Mouse (Mus musculus) lung, adult 2 months (tissue): ENCODE data around the gene Klhl29. TPM values are rescaled to one million over a fixed set of nuclear protein-coding genes. Genes with fewer than 3 reads are reported as not detected.
A peak's percentile ranks its signal among the peaks of the same experiment; 100 is the strongest.

Experiments used
- DNase-seq: peaks from one replicate; pipeline ENCODE4 v3.0.0; 2022
- H3K4me1 ChIP-seq: fragments of 200-500 bp; 2 replicates; pipeline ENCODE4 v1.6.1; 2011; ENCODE audit warnings: low read length; ENCODE audit not compliant: control insufficient read depth, insufficient read depth
- H3K4me3 ChIP-seq: fragments of 200-500 bp; replicated peaks from 2 replicates; pipeline ENCODE3; 2011; ENCODE audit warnings: low read depth, mild to moderate bottlenecking, control low read depth, low read length; ENCODE audit errors: extremely low read depth
- CTCF ChIP-seq: fragments of 200-500 bp; IDR thresholded peaks from 2 replicates; pipeline ENCODE4 v1.5.1; 2011; ENCODE audit warnings: mild to moderate bottlenecking, low read length, control low read depth; ENCODE audit not compliant: insufficient read depth
- POLR2A ChIP-seq: fragments of 200-500 bp; IDR thresholded peaks from 2 replicates; pipeline ENCODE4 v1.6.1; 2011; ENCODE audit warnings: low read depth, mild to moderate bottlenecking, control low read depth, low read length, borderline replicate concordance; ENCODE audit errors: extremely low read depth
- WGBS: fragments of 180-500 bp; shearing (Covaris S2); methylation state at CpG from one replicate; pipeline ENCODE4 v1.1.7; 2018; 5-methylcytosine and 5-hydroxymethylcytosine counted together
- polyA plus RNA-seq: library from polyadenylated mRNA; depleted of rRNA; stranded (reverse); fragments of >200 nt; gene quantifications from 2 replicates; pipeline ENCODE4 v1.2.3, GENCODE M21; 2012

Klhl29 gene
- polyA plus RNA-seq, 1 experiment, result 4.6 TPM

GRCm38 (mm10) chr12:5151859-5152258 lies 223.6 kb downstream of the Klhl29 start:
- Histone ChIP-seq H3K4me1 (no peaks in the 10 kb centered on the region), H3K4me3 (no peak overlapping the region)
- 42% methylated on average over 10 of the region's 10 CpGs for WGBS
- DNase-seq, result no peak
- TF ChIP-seq CTCF (no peak), POLR2A (no peak)

- TF ChIP-seq POLR2A, result no peak
- no peak for TF ChIP-seq CTCF
- Histone ChIP-seq H3K4me1 (no peaks in the 10 kb centered on the region), H3K4me3 (no peak overlapping the region)
- 63% methylated on average over 5 of the region's 5 CpGs for WGBS
- no peak for DNase-seq
These were observed 228.0 kb downstream of the Klhl29 start for GRCm38 (mm10) chr12:5147346-5148035.

- H3K4me3 ChIP-seq, result no peak overlapping the region
- no peak for DNase-seq
- H3K4me1 ChIP-seq, result no peaks in the 10 kb centered on the region
- WGBS, result 62% methylated on average over 5 of the region's 5 CpGs
- no peak for TF ChIP-seq POLR2A
- TF ChIP-seq CTCF, result no peak
These were observed 231.3 kb downstream of the Klhl29 start for GRCm38 (mm10) chr12:5143903-5144781.

GRCm38 (mm10) chr12:5143224-5143623 lies 232.3 kb downstream of the Klhl29 start:
- no peaks in the 10 kb centered on the region for H3K4me1 ChIP-seq
- TF ChIP-seq CTCF, result no peak
- TF ChIP-seq POLR2A, result no peak
- WGBS, result 77% methylated on average over 5 of the region's 5 CpGs
- DNase-seq, result no peak
- no peak overlapping the region for H3K4me3 ChIP-seq

GRCm38 (mm10) chr12:5142776-5143175 lies 232.7 kb downstream of the Klhl29 start:
- Histone ChIP-seq H3K4me1 (no peaks in the 10 kb centered on the region), H3K4me3 (no peak overlapping the region)
- TF ChIP-seq POLR2A, result no peak
- TF ChIP-seq CTCF, result peak; percentile 63
- 9% methylated on average over 3 of the region's 3 CpGs for WGBS
- peak; percentile 77 for DNase-seq

GRCm38 (mm10) chr12:5141040-5141439 lies 234.4 kb downstream of the Klhl29 start:
- H3K4me1 ChIP-seq, result no peaks in the 10 kb centered on the region
- 0 out of 2 replicates have a peak, but pooled peaks have one; percentile 9 for TF ChIP-seq CTCF
- no peak for TF ChIP-seq POLR2A
- WGBS, result 68% methylated on average over 4 of the region's 4 CpGs
- DNase-seq, result no peak
- no peak overlapping the region for H3K4me3 ChIP-seq

- DNase-seq, result no peak
- Histone ChIP-seq H3K4me1 (no peaks in the 10 kb centered on the region), H3K4me3 (no peak overlapping the region)
- 33% methylated on average over 4 of the region's 4 CpGs for WGBS
- TF ChIP-seq POLR2A, result no peak
- TF ChIP-seq CTCF, result no peak
These were observed 236.2 kb downstream of the Klhl29 start for GRCm38 (mm10) chr12:5139302-5139701.

GRCm38 (mm10) chr12:5136300-5136699 lies 239.2 kb downstream of the Klhl29 start:
- WGBS, result 39% methylated on average over 4 of the region's 4 CpGs
- no peak overlapping the region for H3K4me3 ChIP-seq
- H3K4me1 ChIP-seq, result no peaks in the 10 kb centered on the region
- TF ChIP-seq POLR2A (no peak), CTCF (peak; percentile 93)
- peak; percentile 16 for DNase-seq

- H3K4me3 ChIP-seq, result no peak overlapping the region
- no peak for TF ChIP-seq CTCF
- 76% methylated on average over 4 of the region's 4 CpGs for WGBS
- H3K4me1 ChIP-seq, result no peaks in the 10 kb centered on the region
- DNase-seq, result no peak
These were observed 246.3 kb downstream of the Klhl29 start for GRCm38 (mm10) chr12:5129190-5129589.

GRCm38 (mm10) chr12:5125907-5126306 lies 249.6 kb downstream of the Klhl29 start:
- Histone ChIP-seq H3K4me1 (no peaks in the 10 kb centered on the region), H3K4me3 (no peak overlapping the region)
- WGBS, result 67% methylated on average over 7 of the region's 7 CpGs
- TF ChIP-seq POLR2A (no peak), CTCF (no peak)
- no peak for DNase-seq
